8 mouse cellular contexts compared by ENCODE assay signal in genomic region chr3:55587972-55588946, GRCm38 (mm10).
A peak's percentile ranks its signal among the peaks of the same experiment; 100 is the strongest.
DNase-seq lines count a peak whose midpoint lies in the region; ATAC-seq and TF ChIP-seq lines count a peak whose summit lies in the region.
"Had no signal": no experiment of that assay in that cellular context is flagged by ENCODE, and none has a peak within 500 bp of the region (broad histone marks: within the 10 kb centered on the region; RNA-seq: fewer than 3 reads in every experiment).

No protein-coding gene starts in this region.

- no peak for TF ChIP-seq POLR2A in brain, embryonic 14.5 days (IDR thresholded peaks at IDR 0.05; ENCODE audit: borderline replicate concordance, extremely low read depth, insufficient read depth, insufficient read length, poor library complexity, severe bottlenecking)

- TF ChIP-seq CTCF in brain, embryonic 14.5 days (IDR thresholded peaks at IDR 0.05; ENCODE audit: borderline replicate concordance, extremely low read depth, insufficient read depth, insufficient read length): no peak

- 12% methylated on average over 12 of the region's 12 CpGs for WGBS in embryonic facial prominence, embryonic 15.5 days
- WGBS in hindbrain, embryonic 11.5 days: 9% methylated on average over 12 of the region's 12 CpGs
- 10% methylated on average over 12 of the region's 12 CpGs for WGBS in limb, embryonic 15.5 days

- no peaks in the 10 kb centered on the region for H3K36me3 ChIP-seq in embryonic facial prominence, embryonic 15.5 days
- H3K36me3 ChIP-seq in hindbrain, embryonic 11.5 days (ENCODE audit: control insufficient read depth, insufficient read depth, low read length): no peaks in the 10 kb centered on the region
- H3K36me3 ChIP-seq in limb, embryonic 15.5 days: no peaks in the 10 kb centered on the region

- peak; percentile 78 for ATAC-seq in embryonic facial prominence, embryonic 15.5 days (ENCODE audit: insufficient number of reproducible peaks, low FRiP score, low TSS enrichment, low read depth)
- peak; percentile 91 for ATAC-seq in hindbrain, embryonic 11.5 days (ENCODE audit: low FRiP score)
- ATAC-seq in limb, embryonic 15.5 days (ENCODE audit: insufficient number of reproducible peaks, low FRiP score, low TSS enrichment, low read depth): 0 out of 2 replicates have a peak, but pooled peaks have one; percentile 48

- peak; percentile 81 for DNase-seq in brain, embryonic 14.5 days (ENCODE audit: low read depth)
- peak; percentile 74 for DNase-seq in hindbrain, embryonic 11.5 days (ENCODE audit: low spot score)
- no peak for DNase-seq in right cerebral cortex, postnatal 14 days
- DNase-seq in spleen, postnatal 4 days (ENCODE audit: low spot score in 2 of 2): no peak
- DNase-seq in T-cell, adult 2 months (ENCODE audit: low spot score): no peak

- peaks cover 34% of the 10 kb centered on the region for H3K4me1 ChIP-seq in embryonic facial prominence, embryonic 15.5 days
- peaks cover 9% of the 10 kb centered on the region for H3K4me1 ChIP-seq in hindbrain, embryonic 11.5 days (replicated peaks; ENCODE audit: control insufficient read depth, insufficient read depth, low read length)
- H3K4me1 ChIP-seq in limb, embryonic 15.5 days: peaks cover 39% of the 10 kb centered on the region

- no peaks in the 10 kb centered on the region for H3K9me3 ChIP-seq in embryonic facial prominence, embryonic 15.5 days (replicated peaks)
- no peaks in the 10 kb centered on the region for H3K9me3 ChIP-seq in hindbrain, embryonic 11.5 days (ENCODE audit: control insufficient read depth, low read length)
- H3K9me3 ChIP-seq in limb, embryonic 15.5 days: no peaks in the 10 kb centered on the region

- H3K27ac ChIP-seq in embryonic facial prominence, embryonic 15.5 days (replicated peaks): peak overlapping the region; percentile 65
- peak overlapping the region; percentile 78 for H3K27ac ChIP-seq in hindbrain, embryonic 11.5 days (ENCODE audit: low read depth, low read length)
- peak overlapping the region; percentile 74; the same call in 1 of the 2 replicates for H3K27ac ChIP-seq in limb, embryonic 15.5 days
- H3K27ac ChIP-seq: macrophage had no signal

- H3K4me2 ChIP-seq in embryonic facial prominence, embryonic 15.5 days (replicated peaks): no peak overlapping the region; the same call in 1 of the 2 replicates
- H3K4me2 ChIP-seq in hindbrain, embryonic 11.5 days (replicated peaks; ENCODE audit: low read depth, low read length): peak overlapping the region; percentile 23; the same call in 1 of the 2 replicates
- H3K4me2 ChIP-seq in limb, embryonic 15.5 days: peak overlapping the region; percentile 20; the same call in 1 of the 2 replicates

- no peak overlapping the region for H3K4me3 ChIP-seq in embryonic facial prominence, embryonic 15.5 days (replicated peaks)
- H3K4me3 ChIP-seq in hindbrain, embryonic 11.5 days (ENCODE audit: low read depth, low read length): no peak overlapping the region
- H3K4me3 ChIP-seq in limb, embryonic 15.5 days: no peak overlapping the region

- no peaks in the 10 kb centered on the region for H3K27me3 ChIP-seq in embryonic facial prominence, embryonic 15.5 days
- H3K27me3 ChIP-seq in hindbrain, embryonic 11.5 days (ENCODE audit: control insufficient read depth, insufficient read depth, low read length): no peaks in the 10 kb centered on the region
- H3K27me3 ChIP-seq in limb, embryonic 15.5 days: no peaks in the 10 kb centered on the region

- peak overlapping the region; percentile 3; the same call in 1 of the 2 replicates for H3K9ac ChIP-seq in embryonic facial prominence, embryonic 15.5 days
- H3K9ac ChIP-seq in hindbrain, embryonic 11.5 days (ENCODE audit: low read depth, low read length): 0 out of 2 replicates have a peak overlapping the region, but pooled peaks have one; percentile 21
- no peak overlapping the region for H3K9ac ChIP-seq in limb, embryonic 15.5 days

Comparison
In these comparisons a context has a peak if more than half of its experiments do, and no peak if none do; other contexts are left out.
1. DNase-seq: peak in brain, embryonic 14.5 days (single experiment) and hindbrain, embryonic 11.5 days (single experiment); none in right cerebral cortex, postnatal 14 days (single experiment), spleen, postnatal 4 days (0 of 2) and T-cell, adult 2 months (single experiment).
2. Peak in every context shown above with its lines, with median percentiles within 50 percentile points of each other: ATAC-seq and H3K27ac ChIP-seq.